10 mouse cellular contexts compared by ENCODE assay signal in the genomic region with DNA sequence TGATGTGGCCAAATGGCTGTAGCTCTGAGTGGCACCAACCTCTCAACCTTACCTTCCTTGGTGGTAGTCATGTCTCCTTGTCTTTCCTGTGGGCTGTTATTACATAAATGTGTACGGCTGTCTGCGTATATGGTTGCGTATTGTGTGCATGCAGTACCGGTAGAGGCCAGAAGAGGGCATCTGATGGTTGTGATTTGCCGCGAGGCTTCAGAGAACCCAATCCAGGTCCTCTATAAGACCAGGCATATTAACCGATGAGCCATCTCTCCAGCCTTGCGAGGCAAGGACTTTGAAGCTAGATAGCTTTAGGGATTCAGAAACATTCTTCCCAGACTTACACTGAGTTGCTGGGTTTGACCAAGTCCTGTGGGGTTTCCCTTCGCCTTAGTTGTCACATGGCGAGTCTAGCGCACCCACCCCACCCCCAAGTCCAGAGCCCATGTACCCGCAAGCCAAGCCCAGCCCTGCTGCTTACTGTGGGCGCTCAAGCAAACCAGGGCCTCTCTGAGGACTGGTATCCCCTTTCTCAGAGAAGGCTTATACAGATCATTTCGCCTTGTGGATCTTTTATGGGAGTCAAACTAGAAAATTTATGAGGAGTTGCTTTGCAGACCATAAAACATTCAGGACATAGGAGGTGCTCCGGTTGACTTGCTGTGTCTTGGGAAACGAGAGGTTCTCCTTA.
A peak's percentile ranks its signal among the peaks of the same experiment; 100 is the strongest.
DNase-seq lines count a peak whose midpoint lies in the region; ATAC-seq and TF ChIP-seq lines count a peak whose summit lies in the region.
"Had no signal": no experiment of that assay in that cellular context is flagged by ENCODE, and none has a peak within 500 bp of the region (broad histone marks: within the 10 kb centered on the region; RNA-seq: fewer than 3 reads in every experiment).

No protein-coding gene starts in this region.

- H3K27me3 ChIP-seq in lung, postnatal 0 days (replicated peaks; ENCODE audit: insufficient read depth, low read length) = no peaks in the 10 kb centered on the region
- H3K27me3 ChIP-seq in kidney, embryonic 16.5 days (ENCODE audit: insufficient read depth, low read length) = no peaks in the 10 kb centered on the region
- no peaks in the 10 kb centered on the region for H3K27me3 ChIP-seq in stomach, postnatal 0 days (ENCODE audit: control insufficient read depth, insufficient read depth, low read length)
- H3K27me3 ChIP-seq: embryonic facial prominence, embryonic 15.5 days; intestine, embryonic 15.5 days; megakaryocyte, embryonic 14.5 days had no signal

- DNase-seq in lung, postnatal 0 days (ENCODE audit: low spot score) = no peak
- no peak for DNase-seq in lung, postnatal 14 days
- peak; percentile 84 for DNase-seq in ZHBTc4 (ENCODE audit: low read depth, low spot score)
- DNase-seq in stomach, postnatal 0 days (ENCODE audit: low spot score) = peak; percentile 40
- DNase-seq in gastrocnemius, postnatal 36 days = no peak
- DNase-seq in right cerebral cortex, postnatal 10 days (ENCODE audit: low spot score in 2 of 2) = no peak

- H3K9me3 ChIP-seq in lung, postnatal 0 days (ENCODE audit: low read length) = no peaks in the 10 kb centered on the region
- 0 out of 2 replicates have a peak, but pooled peaks cover 3% of the 10 kb centered on the region for H3K9me3 ChIP-seq in kidney, embryonic 16.5 days (ENCODE audit: low read length)
- no peaks in the 10 kb centered on the region for H3K9me3 ChIP-seq in stomach, postnatal 0 days (ENCODE audit: control insufficient read depth, low read length)
- H3K9me3 ChIP-seq: embryonic facial prominence, embryonic 15.5 days; intestine, embryonic 15.5 days had no signal

- H3K4me2 ChIP-seq in lung, postnatal 0 days (replicated peaks; ENCODE audit: low read depth, low read length) = no peak overlapping the region
- 0 out of 2 replicates have a peak overlapping the region, but pooled peaks have one; percentile 28 for H3K4me2 ChIP-seq in kidney, embryonic 16.5 days (replicated peaks; ENCODE audit: low read depth, low read length)
- H3K4me2 ChIP-seq in stomach, postnatal 0 days (replicated peaks; ENCODE audit: low read depth) = no peak overlapping the region
- H3K4me2 ChIP-seq: embryonic facial prominence, embryonic 15.5 days; intestine, embryonic 15.5 days had no signal

- intact Hi-C loops in gastrocnemius, postnatal 36 days (cut with DNase I) = no loop called here

- TF ChIP-seq CTCF in lung, postnatal 0 days (IDR thresholded peaks at IDR 0.05) = peak; percentile 54
- peak; percentile 66 for TF ChIP-seq CTCF in stomach, postnatal 0 days (IDR thresholded peaks at IDR 0.05; ENCODE audit: low read depth)

- no peak overlapping the region for H3K27ac ChIP-seq in lung, postnatal 0 days (ENCODE audit: low read length)
- H3K27ac ChIP-seq in kidney, embryonic 16.5 days (ENCODE audit: low read length) = peak overlapping the region; percentile 92
- H3K27ac ChIP-seq in stomach, postnatal 0 days (replicated peaks) = no peak overlapping the region
- H3K27ac ChIP-seq: embryonic facial prominence, embryonic 15.5 days; intestine, embryonic 15.5 days had no signal

- H3K9ac ChIP-seq in lung, postnatal 0 days (replicated peaks; ENCODE audit: low read depth) = no peak overlapping the region
- H3K9ac ChIP-seq in kidney, embryonic 16.5 days (replicated peaks; ENCODE audit: low read length) = 0 out of 2 replicates have a peak overlapping the region, but pooled peaks have one; percentile 32
- no peak overlapping the region for H3K9ac ChIP-seq in stomach, postnatal 0 days (ENCODE audit: low read length)
- H3K9ac ChIP-seq: embryonic facial prominence, embryonic 15.5 days; intestine, embryonic 15.5 days had no signal

- no peaks in the 10 kb centered on the region for H3K36me3 ChIP-seq in lung, postnatal 0 days (ENCODE audit: insufficient read depth, low read length)
- no peaks in the 10 kb centered on the region for H3K36me3 ChIP-seq in kidney, embryonic 16.5 days (ENCODE audit: insufficient read depth, low read length)
- H3K36me3 ChIP-seq in stomach, postnatal 0 days (ENCODE audit: control insufficient read depth, insufficient read depth, low read length) = no peaks in the 10 kb centered on the region
- H3K36me3 ChIP-seq: embryonic facial prominence, embryonic 15.5 days; intestine, embryonic 15.5 days had no signal

- WGBS in lung, postnatal 0 days = 84% methylated on average over 16 of the region's 16 CpGs
- 48% methylated on average over 16 of the region's 16 CpGs for WGBS in kidney, embryonic 16.5 days
- WGBS in stomach, postnatal 0 days = 85% methylated on average over 16 of the region's 16 CpGs

- no peak for TF ChIP-seq EP300 in lung, postnatal 0 days (IDR thresholded peaks at IDR 0.05)
- no peak for TF ChIP-seq EP300 in stomach, postnatal 0 days (optimal IDR thresholded peaks at IDR 0.05)

- ATAC-seq in lung, postnatal 0 days = no peak
- peak; percentile 81 for ATAC-seq in kidney, embryonic 16.5 days (ENCODE audit: low FRiP score, low TSS enrichment)
- ATAC-seq in stomach, postnatal 0 days (ENCODE audit: low FRiP score, low TSS enrichment) = no peak

- no peaks in the 10 kb centered on the region for H3K4me1 ChIP-seq in lung, postnatal 0 days (ENCODE audit: insufficient read depth, low read depth, low read length)
- H3K4me1 ChIP-seq in kidney, embryonic 16.5 days (ENCODE audit: insufficient read depth, low read length) = peaks cover 34% of the 10 kb centered on the region
- no peaks in the 10 kb centered on the region for H3K4me1 ChIP-seq in stomach, postnatal 0 days (replicated peaks; ENCODE audit: control insufficient read depth, insufficient read depth)
- H3K4me1 ChIP-seq: megakaryocyte, embryonic 14.5 days had no signal

- H3K4me3 ChIP-seq in lung, postnatal 0 days (ENCODE audit: low read depth, low read length) = no peak overlapping the region
- H3K4me3 ChIP-seq in kidney, embryonic 16.5 days (ENCODE audit: low read length) = no peak overlapping the region
- no peak overlapping the region for H3K4me3 ChIP-seq in stomach, postnatal 0 days (ENCODE audit: low read depth, low read length)
- H3K4me3 ChIP-seq: embryonic facial prominence, embryonic 15.5 days; intestine, embryonic 15.5 days; megakaryocyte, embryonic 14.5 days had no signal

Comparison
In these comparisons a context has a peak if more than half of its experiments do, and no peak if none do; other contexts are left out.
1. DNase-seq: peak in ZHBTc4 (single experiment) and stomach, postnatal 0 days (single experiment); none in lung, postnatal 0 days (single experiment), lung, postnatal 14 days (single experiment), gastrocnemius, postnatal 36 days (0 of 2) and right cerebral cortex, postnatal 10 days (0 of 2).